Mouse (Mus musculus) embryonic facial prominence, embryonic 13.5 days (tissue): ENCODE data around the gene Adam15. TPM values are rescaled to one million over a fixed set of nuclear protein-coding genes. Genes with fewer than 3 reads are reported as not detected.

Experiments
- ATAC-seq: fragments of 200-750 bp; cut with Nextera tagmentation; 2 replicates; pipeline ENCODE4 v1.8.0; 2017; ENCODE audit warnings: low read depth; ENCODE audit not compliant: insufficient number of reproducible peaks, insufficient read depth, low FRiP score, low TSS enrichment
- H3K27ac ChIP-seq: fragments of 300-500 bp; sonication (generic); 2 replicates; pipeline ENCODE4 v1.5.1; 2015; ENCODE audit warnings: moderate library complexity, mild to moderate bottlenecking, inconsistent platforms
- H3K27me3 ChIP-seq: fragments of 300-500 bp; sonication (generic); 2 replicates; pipeline ENCODE4 v1.6.1; 2015; ENCODE audit warnings: mild to moderate bottlenecking, inconsistent platforms
- H3K36me3 ChIP-seq: fragments of 300-500 bp; sonication (generic); 2 replicates; pipeline ENCODE4 v1.6.1; 2015; ENCODE audit warnings: mild to moderate bottlenecking, inconsistent platforms
- H3K4me1 ChIP-seq: fragments of 300-500 bp; sonication (generic); 2 replicates; pipeline ENCODE4 v1.6.1; 2015; ENCODE audit warnings: inconsistent platforms
- H3K4me2 ChIP-seq: fragments of 300-500 bp; sonication (generic); 2 replicates; pipeline ENCODE4 v1.6.1; 2015; ENCODE audit warnings: moderate library complexity, mild to moderate bottlenecking, inconsistent platforms
- H3K4me3 ChIP-seq: fragments of 300-500 bp; sonication (generic); 2 replicates; pipeline ENCODE4 v1.5.1; 2015; ENCODE audit warnings: mild to moderate bottlenecking, inconsistent platforms
- H3K9ac ChIP-seq: fragments of 300-500 bp; sonication (generic); 2 replicates; pipeline ENCODE4 v1.6.1; 2015; ENCODE audit warnings: mild to moderate bottlenecking, inconsistent platforms
- H3K9me3 ChIP-seq: fragments of 300-500 bp; sonication (generic); 2 replicates; pipeline ENCODE4 v1.6.1; 2016; ENCODE audit warnings: inconsistent platforms
- WGBS: fragments of 180-500 bp; shearing (Covaris S2); methylation state at CpG from one replicate; pipeline ENCODE4 v1.1.7; 2015; ENCODE audit warnings: mixed read lengths; 5-methylcytosine and 5-hydroxymethylcytosine counted together
- polyA plus RNA-seq: library from polyadenylated mRNA; unstranded; fragments of >200 nt; fragmentation: Nextera tagmentation; extraction: Ambion mirVana; gene quantifications from 2 replicates; pipeline ENCODE4 v1.2.1, GENCODE M21; 2015

The Adam15 gene
- polyA plus RNA-seq, 1 experiment from 2014 or later = 52.6 TPM

- Histone ChIP-seq H3K27me3 (no peaks in the 10 kb centered on the region), H3K4me3 (no peak overlapping the region), H3K9ac (no peak overlapping the region), H3K4me2 (no peak overlapping the region), H3K4me1 (0 out of 2 replicates have a peak, but pooled peaks cover 4% of the 10 kb centered on the region), H3K27ac (no peak overlapping the region), H3K36me3 (no peaks in the 10 kb centered on the region), H3K9me3 (no peaks in the 10 kb centered on the region)
- WGBS = 70% methylated on average over 20 of the region's 20 CpGs
- no peak for ATAC-seq
These were observed 16.0 kb upstream of the Adam15 start for GRCm38 (mm10) chr3:89365486-89366414.

GRCm38 (mm10) chr3:89365153-89365485 is 15.3 kb upstream of the Adam15 start, which contains the start of gene Dcst1:
Dcst1 (minus strand) TSS chr3:89365253.
- H3K27me3 ChIP-seq = no peaks in the 10 kb centered on the region
- H3K4me2 ChIP-seq = no peak within 1 kb of the TSS
- no peaks in the 10 kb centered on the region for H3K9me3 ChIP-seq
- H3K4me3 ChIP-seq = no peak within 1 kb of the TSS
- no peak within 1 kb of the TSS for H3K27ac ChIP-seq
- H3K36me3 ChIP-seq = no peaks in the 10 kb centered on the region
- 0 out of 2 replicates have a peak, but pooled peaks cover 4% of the 10 kb centered on the region for H3K4me1 ChIP-seq
- no peak within 1 kb of the TSS for H3K9ac ChIP-seq
- WGBS = 90% methylated on average over 11 of the region's 11 CpGs
- ATAC-seq = no peak

GRCm38 (mm10) chr3:89364631-89365030 is 14.8 kb upstream of the Adam15 start:
- ATAC-seq = no peak
- no peak overlapping the region for H3K27ac ChIP-seq
- no peak overlapping the region for H3K9ac ChIP-seq
- no peaks in the 10 kb centered on the region for H3K9me3 ChIP-seq
- no peak overlapping the region for H3K4me2 ChIP-seq
- no peaks in the 10 kb centered on the region for H3K27me3 ChIP-seq
- H3K4me3 ChIP-seq = no peak overlapping the region
- H3K4me1 ChIP-seq = 0 out of 2 replicates have a peak, but pooled peaks cover 4% of the 10 kb centered on the region
- H3K36me3 ChIP-seq = no peaks in the 10 kb centered on the region
- WGBS = 60% methylated on average over 8 of the region's 8 CpGs

GRCm38 (mm10) chr3:89361675-89362074 is 11.9 kb upstream of the Adam15 start, which contains the start of gene Dcst2:
Dcst2 (plus strand) TSS chr3:89361975.
- H3K4me2 ChIP-seq = no peak within 1 kb of the TSS
- H3K4me1 ChIP-seq = 0 out of 2 replicates have a peak, but pooled peaks cover 4% of the 10 kb centered on the region
- WGBS = 81% methylated on average over 7 of the region's 7 CpGs
- no peaks in the 10 kb centered on the region for H3K36me3 ChIP-seq
- no peak for ATAC-seq
- no peaks in the 10 kb centered on the region for H3K9me3 ChIP-seq
- no peak within 1 kb of the TSS for H3K4me3 ChIP-seq
- no peak within 1 kb of the TSS for H3K27ac ChIP-seq
- H3K9ac ChIP-seq = no peak within 1 kb of the TSS
- H3K27me3 ChIP-seq = no peaks in the 10 kb centered on the region

- Histone ChIP-seq H3K4me2 (no peak overlapping the region), H3K4me3 (no peak overlapping the region), H3K9ac (no peak overlapping the region), H3K27me3 (0 out of 2 replicates have a peak, but pooled peaks cover 4% of the 10 kb centered on the region), H3K9me3 (no peaks in the 10 kb centered on the region), H3K36me3 (no peaks in the 10 kb centered on the region), H3K4me1 (no peaks in the 10 kb centered on the region), H3K27ac (no peak overlapping the region)
- no peak for ATAC-seq
- WGBS = 73% methylated on average over 3 of the region's 3 CpGs
These were observed 10.4 kb upstream of the Adam15 start for GRCm38 (mm10) chr3:89360237-89360636.

- Histone ChIP-seq H3K9me3 (no peaks in the 10 kb centered on the region), H3K4me2 (no peak overlapping the region), H3K27ac (no peak overlapping the region), H3K9ac (no peak overlapping the region), H3K36me3 (no peaks in the 10 kb centered on the region), H3K4me3 (no peak overlapping the region), H3K27me3 (0 out of 2 replicates have a peak, but pooled peaks cover 4% of the 10 kb centered on the region), H3K4me1 (0 out of 2 replicates have a peak, but pooled peaks cover 2% of the 10 kb centered on the region)
- no peak for ATAC-seq
- WGBS = 69% methylated on average over 6 of the region's 6 CpGs
These were observed 9.8 kb upstream of the Adam15 start for GRCm38 (mm10) chr3:89359630-89360029.

GRCm38 (mm10) chr3:89356029-89356428 is 6.2 kb upstream of the Adam15 start:
- ATAC-seq = no peak
- 60% methylated on average over 9 of the region's 9 CpGs for WGBS

GRCm38 (mm10) chr3:89355512-89355902 is 5.7 kb upstream of the Adam15 start:
- Histone ChIP-seq H3K9ac (no peak overlapping the region; the same call in 1 of the 2 replicates), H3K4me1 (0 out of 2 replicates have a peak, but pooled peaks cover 2% of the 10 kb centered on the region), H3K27me3 (peaks cover 16% of the 10 kb centered on the region; the same call in 1 of the 2 replicates), H3K4me3 (no peak overlapping the region), H3K36me3 (no peaks in the 10 kb centered on the region), H3K27ac (no peak overlapping the region), H3K4me2 (no peak overlapping the region), H3K9me3 (no peaks in the 10 kb centered on the region)
- whole genome bisulfite sequencing = 82% methylated on average over 6 of the region's 6 CpGs
- ATAC-seq = no peak

More at GRCm38 (mm10) chr3:89356029-89356428, 6.2 kb upstream of the Adam15 start:
- H3K4me3 ChIP-seq = no peak overlapping the region
- H3K27me3 ChIP-seq = peaks cover 12% of the 10 kb centered on the region; the same call in 1 of the 2 replicates
- no peaks in the 10 kb centered on the region for H3K9me3 ChIP-seq
- no peak overlapping the region for H3K27ac ChIP-seq
- H3K4me1 ChIP-seq = 0 out of 2 replicates have a peak, but pooled peaks cover 2% of the 10 kb centered on the region
- no peaks in the 10 kb centered on the region for H3K36me3 ChIP-seq
- no peak overlapping the region for H3K4me2 ChIP-seq
- no peak overlapping the region for H3K9ac ChIP-seq

GRCm38 (mm10) chr3:89354816-89355511 is 5.2 kb upstream of the Adam15 start:
- Histone ChIP-seq H3K9me3 (no peaks in the 10 kb centered on the region), H3K27me3 (peaks cover 16% of the 10 kb centered on the region; the same call in 1 of the 2 replicates), H3K4me1 (0 out of 2 replicates have a peak, but pooled peaks cover 2% of the 10 kb centered on the region), H3K27ac (no peak overlapping the region), H3K9ac (no peak overlapping the region; the same call in 1 of the 2 replicates), H3K36me3 (no peaks in the 10 kb centered on the region), H3K4me3 (no peak overlapping the region), H3K4me2 (no peak overlapping the region)
- 19% methylated on average over 5 of the region's 5 CpGs for WGBS
- ATAC-seq = no peak

- H3K27me3 ChIP-seq = peaks cover 22% of the 10 kb centered on the region
- H3K4me1 ChIP-seq = peaks cover 15% of the 10 kb centered on the region
- ATAC-seq = no peak
- H3K27ac ChIP-seq = no peak overlapping the region
- H3K4me3 ChIP-seq = no peak overlapping the region
- no peak overlapping the region for H3K9ac ChIP-seq
- no peaks in the 10 kb centered on the region for H3K9me3 ChIP-seq
- 55% methylated on average over 5 of the region's 5 CpGs for WGBS
- H3K4me2 ChIP-seq = no peak overlapping the region
- peaks cover 10% of the 10 kb centered on the region; the same call in 1 of the 2 replicates for H3K36me3 ChIP-seq
These were observed 1.5 kb upstream of the Adam15 start for GRCm38 (mm10) chr3:89351271-89351670.
